Mouse (Mus musculus) left cerebral cortex, postnatal 4 days (tissue): ENCODE measurements around the gene Ttyh3. TPM values are rescaled to one million over a fixed set of nuclear protein-coding genes. Genes with fewer than 3 reads are reported as not detected.
A peak's percentile ranks its signal among the peaks of the same experiment; 100 is the strongest.
"Not testable (repeated sequence)": the region's sequence is repeated elsewhere in the genome, so short reads cannot be mapped to it uniquely, and the experiment has no call there.

Experiments
- DNase-seq: peaks from one replicate; pipeline ENCODE4 v3.0.0-alpha.2; 2022
- intact Hi-C: fragments of 180-260 bp; cut with DNase I; formaldehyde crosslinking; loops from one replicate; pipeline ENCODE4 v1.15.1; 2025
- total RNA-seq, 2 experiments: library from RNA; stranded (reverse); gene quantifications; 2 replicates each; pipeline ENCODE4 v1.2.3; 2021

Ttyh3 gene
- 100 to 1,000 TPM; 382 to 395 TPM for total RNA-seq

DNA sequence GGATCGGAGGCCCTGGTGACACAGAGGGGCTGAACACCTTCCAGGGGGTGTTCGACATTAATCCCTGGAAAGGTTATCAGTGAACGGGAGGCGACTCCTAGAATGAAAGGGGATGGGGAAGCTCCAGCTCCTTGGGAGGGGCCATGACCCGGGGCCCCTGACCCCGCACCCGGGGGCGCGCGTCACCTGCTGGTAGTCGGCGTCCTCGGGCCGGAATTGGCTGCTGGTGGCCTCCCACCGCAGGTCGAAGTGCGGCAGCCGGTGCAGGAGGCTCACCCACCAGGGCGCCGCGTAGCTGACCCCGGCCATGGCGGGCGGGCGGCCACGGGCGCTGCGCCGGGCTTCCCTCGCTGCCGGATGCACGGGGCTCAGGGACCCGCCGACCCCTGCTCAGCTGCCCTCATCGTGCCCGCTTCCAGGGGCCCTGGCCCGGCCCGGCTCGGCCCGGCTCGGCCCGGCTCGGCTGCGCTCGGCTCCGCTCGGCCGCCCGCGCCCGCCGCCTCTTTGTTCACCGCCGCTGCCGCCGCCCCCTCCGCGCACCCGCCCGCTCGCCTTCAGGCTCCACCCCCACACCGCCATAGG lies at the start of gene Ttyh3:
TSS of gene Ttyh3 (minus strand) at position 513 of the 582 bp plus-strand sequence.
- no peak for DNase-seq
- intact Hi-C loops, result no loop called here

GRCm38 (mm10) chr5:140695987-140696386 lies 47.2 kb upstream of the Ttyh3 start:
- intact Hi-C loops, result no loop called here
- no peak for DNase-seq

DNA sequence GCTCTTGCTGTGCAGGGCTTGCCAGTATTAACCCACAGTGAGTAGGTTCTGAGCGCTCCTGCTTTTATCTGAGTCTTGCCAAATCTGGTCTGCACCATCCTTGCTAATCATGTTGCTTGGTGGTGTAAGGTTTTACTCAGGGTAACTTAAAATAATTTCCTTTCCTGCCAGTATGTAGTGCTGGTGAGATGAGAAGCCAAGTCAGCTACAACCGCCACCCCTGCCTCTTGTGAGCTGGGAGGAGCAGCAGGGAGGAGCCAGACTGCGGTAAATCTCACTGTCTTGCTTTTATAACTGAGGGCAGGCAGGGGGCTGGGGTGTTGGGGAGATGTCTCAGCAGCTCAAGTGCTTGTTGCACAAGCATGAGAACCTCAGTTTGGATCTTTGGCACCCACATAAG lies 39.6 kb upstream of the Ttyh3 start:
- DNase-seq, result no peak
- intact Hi-C loops, result no loop called here

- intact Hi-C loops, result loop anchor here (5.0 kb wide), 1 partner anchor 142 kb away; no protein-coding TSS in a partner anchor
- DNase-seq, result peak; percentile 60
These were observed 35.7 kb upstream of the Ttyh3 start for GRCm38 (mm10) chr5:140684343-140685148.

- intact Hi-C loops, result loop anchor here (5.0 kb wide), 1 partner anchor 140 kb away; no protein-coding TSS in a partner anchor
- DNase-seq, result no peak
These were observed 33.3 kb upstream of the Ttyh3 start for GRCm38 (mm10) chr5:140682113-140682512.

GRCm38 (mm10) chr5:140680950-140681349 lies 32.1 kb upstream of the Ttyh3 start:
- no peak for DNase-seq
- intact Hi-C loops, result loop anchor here (5.0 kb wide), 1 partner anchor 139 kb away; no protein-coding TSS in a partner anchor

- DNase-seq, result no peak
- intact Hi-C loops, result loop anchor here (5.0 kb wide), 1 partner anchor 138 kb away; no protein-coding TSS in a partner anchor
These were observed 31.2 kb upstream of the Ttyh3 start for GRCm38 (mm10) chr5:140680051-140680450.

GRCm38 (mm10) chr5:140677137-140677536 lies 28.3 kb upstream of the Ttyh3 start:
- intact Hi-C loops, result no loop called here
- no peak for DNase-seq

DNA sequence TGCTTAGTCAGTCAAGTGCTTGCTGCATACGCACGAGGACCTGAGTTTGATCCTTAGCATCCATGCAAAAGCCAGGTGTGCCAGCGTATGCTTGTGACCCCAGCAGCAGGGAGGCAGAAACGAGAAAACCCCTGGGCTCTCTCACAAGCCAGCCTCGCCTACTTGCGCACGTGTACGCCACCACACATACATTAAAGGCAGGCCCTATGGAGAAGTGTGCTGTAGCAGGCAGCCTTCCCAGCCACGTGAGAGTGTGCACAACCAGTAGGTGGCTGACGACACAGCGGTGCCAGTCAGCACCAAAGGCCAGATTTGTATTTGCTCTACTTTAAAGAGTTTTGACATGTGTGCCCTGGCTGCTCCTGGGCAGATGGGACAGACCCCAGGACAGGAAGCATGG lies 26.8 kb upstream of the Ttyh3 start:
- DNase-seq, result no peak
- intact Hi-C loops, result no loop called here

- intact Hi-C loops, result no loop called here
- DNase-seq, result no peak
These were observed 26.2 kb upstream of the Ttyh3 start for GRCm38 (mm10) chr5:140675079-140675478.

DNA sequence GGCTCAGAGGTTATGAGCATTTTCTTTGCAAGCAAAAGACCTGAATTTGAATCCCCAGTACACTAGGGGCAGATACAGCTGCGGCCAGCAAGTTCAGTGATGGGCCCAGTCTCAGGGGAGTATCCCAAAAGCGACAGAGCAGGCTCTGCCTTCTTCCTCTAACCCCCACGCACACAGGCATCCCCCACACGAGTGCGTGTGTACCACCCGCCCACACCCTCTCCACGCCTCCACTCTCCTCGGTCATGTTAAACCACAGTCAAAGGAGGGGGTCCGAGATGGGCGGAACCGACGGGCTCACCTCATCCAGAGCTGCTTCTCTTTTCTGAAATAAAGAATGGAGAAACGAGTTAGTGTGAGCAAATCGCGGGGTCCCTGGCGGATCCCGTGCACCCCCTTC lies 25.2 kb upstream of the Ttyh3 start:
- DNase-seq, result no peak
- intact Hi-C loops, result no loop called here

DNA sequence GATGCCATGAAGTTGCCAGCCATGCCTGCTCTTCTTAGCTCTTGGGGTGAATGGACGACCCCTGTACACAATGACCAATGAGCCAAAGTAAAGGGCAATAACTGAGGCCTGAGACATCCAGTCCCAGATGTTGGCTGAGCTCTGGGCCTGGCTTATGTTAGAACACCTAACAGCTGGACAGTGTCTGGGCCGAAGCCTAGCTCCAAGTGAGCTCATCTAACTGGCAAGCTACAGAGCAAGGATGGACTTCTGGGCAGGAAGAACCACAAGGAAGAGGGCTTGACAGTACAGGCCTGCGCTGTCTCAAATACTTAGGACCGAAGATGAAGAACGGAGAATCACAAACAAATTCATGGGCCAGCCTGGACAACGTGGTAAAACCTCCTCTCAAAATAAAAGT lies 23.8 kb upstream of the Ttyh3 start:
- DNase-seq, intact Hi-C loops: not testable (repeated sequence)

DNA sequence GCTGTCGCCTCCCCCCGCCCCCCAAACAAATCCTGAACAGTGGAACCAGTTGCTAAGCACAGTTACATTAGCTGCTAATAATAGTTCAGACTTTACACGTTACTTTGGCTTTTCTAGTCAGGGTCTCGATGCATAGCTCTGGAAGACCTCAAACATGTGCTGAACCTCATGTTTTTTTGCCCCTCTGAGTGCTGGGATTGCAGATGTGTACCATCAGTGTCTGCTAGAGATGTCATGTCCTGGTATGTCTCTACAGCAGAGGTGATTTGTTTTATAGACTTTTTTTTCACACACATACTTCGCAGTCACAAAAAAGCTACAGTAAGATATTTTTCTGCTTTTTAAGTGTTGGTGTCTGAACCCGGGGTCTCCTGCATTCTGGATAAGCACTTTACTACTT lies 23.3 kb upstream of the Ttyh3 start:
- DNase-seq, result no peak
- intact Hi-C loops, result no loop called here

DNA sequence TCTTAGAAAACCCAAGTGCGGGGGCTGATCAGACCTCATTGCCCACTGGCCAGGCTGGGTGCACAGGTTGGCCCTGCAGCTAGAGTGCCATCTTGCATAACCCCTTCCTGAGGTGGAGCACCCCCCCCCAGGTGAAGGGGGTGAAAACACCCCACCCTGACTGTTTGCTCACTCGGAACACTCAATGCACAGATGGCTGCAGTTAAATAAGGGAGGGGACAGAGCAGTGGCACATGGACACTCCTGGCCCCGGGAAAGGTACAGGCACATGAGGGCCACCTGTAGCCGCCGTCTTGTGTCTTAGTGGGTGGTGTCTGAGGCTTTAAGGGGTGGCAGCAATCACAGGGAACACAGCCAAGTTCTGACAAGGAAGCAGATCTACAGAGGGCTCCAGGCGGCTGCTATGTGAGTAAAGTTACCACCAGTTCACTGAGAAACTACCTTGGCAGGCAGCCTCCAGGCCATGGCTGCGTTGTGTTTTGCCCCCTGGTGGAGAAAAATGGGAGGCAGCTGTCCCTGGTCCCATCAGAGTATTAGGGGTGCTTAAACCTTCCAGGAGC lies 14.9 kb upstream of the Ttyh3 start:
- peak; percentile 71 for DNase-seq
- intact Hi-C loops, result no loop called here

GRCm38 (mm10) chr5:140662741-140663592 lies 14.1 kb upstream of the Ttyh3 start:
- no peak for DNase-seq
- intact Hi-C loops, result no loop called here

DNA sequence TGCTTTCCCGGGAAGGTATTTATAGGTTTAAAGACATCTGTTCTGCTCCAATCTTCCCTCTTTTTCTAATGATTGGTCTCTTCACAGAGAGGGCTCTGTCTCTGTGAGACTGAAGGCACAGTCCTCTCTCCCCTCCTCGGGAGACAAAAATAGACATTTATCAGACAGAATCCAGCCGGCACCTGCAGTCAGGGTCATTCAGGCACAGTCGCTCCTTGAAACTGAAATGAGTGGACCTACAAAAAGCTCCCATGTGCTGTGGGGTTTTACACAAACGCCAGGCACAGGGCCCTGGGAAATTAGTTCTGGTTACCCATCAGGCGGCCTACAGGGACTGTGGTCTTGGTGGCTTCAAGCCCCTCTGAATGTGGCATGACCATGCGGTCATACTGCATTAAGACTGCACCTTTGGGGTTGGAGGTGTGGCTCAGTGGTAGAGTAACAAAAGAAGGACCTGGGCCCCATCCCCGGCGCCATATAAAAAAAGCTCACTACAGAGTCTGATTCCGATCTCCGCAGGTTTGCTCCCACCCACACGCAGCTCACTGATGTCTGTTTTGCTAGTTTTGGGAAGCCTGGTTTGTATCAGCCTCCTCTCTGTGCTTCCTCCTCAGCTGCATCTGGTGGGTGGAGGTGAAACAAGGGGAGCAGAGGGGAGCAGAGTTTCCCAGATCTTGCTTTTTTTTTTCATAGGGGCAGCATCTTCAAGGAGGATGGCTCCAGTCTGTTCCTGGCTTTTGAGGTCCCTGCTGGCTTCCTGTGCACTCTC lies 13.2 kb upstream of the Ttyh3 start:
- intact Hi-C loops, result no loop called here
- no peak for DNase-seq

GRCm38 (mm10) chr5:140661427-140661826 lies 12.6 kb upstream of the Ttyh3 start:
- intact Hi-C loops, result no loop called here
- DNase-seq, result no peak

DNA sequence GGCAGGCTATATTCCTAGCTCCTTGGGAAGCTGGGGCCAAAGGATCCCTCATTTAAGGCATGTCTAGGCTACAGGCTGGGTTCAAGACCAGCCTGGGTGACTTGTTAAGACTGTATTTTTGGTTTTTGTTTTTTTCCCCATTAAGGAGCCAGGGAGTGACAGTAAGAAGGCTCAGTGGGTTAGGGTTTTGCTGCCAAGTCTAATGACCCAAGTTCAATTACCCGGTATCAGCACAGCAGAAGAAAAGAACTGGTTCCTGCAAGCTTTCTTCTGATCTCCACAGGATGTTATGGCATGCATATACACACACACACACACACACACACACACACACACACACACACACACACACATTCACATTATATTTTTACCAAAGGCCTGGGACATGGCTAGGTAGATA lies 11.6 kb upstream of the Ttyh3 start:
- DNase-seq, result no peak
- intact Hi-C loops, result no loop called here

- intact Hi-C loops, result no loop called here
- peak; percentile 76 for DNase-seq
These were observed 10.9 kb upstream of the Ttyh3 start for GRCm38 (mm10) chr5:140659607-140660272.
